Mouse (Mus musculus): ENCODE data around the gene Aak1. TPM values are rescaled to one million over a fixed set of nuclear protein-coding genes. Genes with fewer than 3 reads are reported as not detected.

The Aak1 gene
- 16.6 and 21.8 TPM in 2 replicates for polyA plus RNA-seq (2015; fragmentation: Nextera tagmentation; extraction: Ambion mirVana)

DNA sequence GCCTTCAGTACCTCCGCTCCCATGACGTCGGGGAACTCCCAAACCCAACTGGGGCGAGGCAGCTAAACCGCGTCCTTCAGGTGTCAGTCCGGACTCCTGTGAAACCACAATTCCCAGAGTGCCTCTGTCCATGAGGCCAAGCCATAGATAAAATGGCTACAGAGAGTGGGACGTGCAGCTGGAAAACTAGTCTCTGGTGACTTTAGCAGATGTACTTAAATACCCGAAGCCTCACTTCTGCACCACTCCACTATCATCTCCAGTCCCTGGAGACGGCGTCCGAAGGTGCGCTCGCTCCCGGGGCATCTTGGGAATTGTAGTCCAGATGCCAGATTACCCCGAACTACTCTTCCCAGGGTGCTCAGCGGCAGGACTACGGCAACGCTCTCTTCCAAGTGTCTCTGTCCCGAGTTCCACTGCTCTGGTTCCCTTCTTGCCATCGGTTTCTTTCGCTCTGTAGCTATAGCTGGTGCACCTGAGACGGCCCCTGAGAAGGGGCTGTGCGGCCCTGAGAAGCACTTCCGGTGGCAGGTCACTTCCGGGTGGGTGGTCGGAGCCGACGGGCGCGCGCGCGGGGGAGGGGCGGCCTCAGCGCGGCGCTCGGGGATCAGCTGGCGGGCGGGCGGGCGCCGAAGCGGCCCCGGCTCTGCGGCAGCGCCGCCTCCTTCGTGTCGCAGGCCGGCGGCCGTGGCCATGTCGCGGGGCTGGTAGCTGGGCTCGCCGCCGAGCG lies at the start of gene Aak1:
Aak1 (plus strand) TSS at position 603 of the 730 bp plus-strand sequence.
- peak within 1 kb of the TSS; percentile 99 for H3K27ac ChIP-seq
- H3K4me2 ChIP-seq: peak within 1 kb of the TSS; percentile 77
- no peaks in the 10 kb centered on the region for H3K36me3 ChIP-seq
- H3K4me3 ChIP-seq: peak within 1 kb of the TSS; percentile 95
- no peaks in the 10 kb centered on the region for H3K9me3 ChIP-seq (replicated peaks)
- peaks cover 40% of the 10 kb centered on the region for H3K4me1 ChIP-seq (replicated peaks)
- H3K9ac ChIP-seq: peak within 1 kb of the TSS; percentile 98
- peak; percentile 89 for ATAC-seq (replicated peaks; ENCODE audit: insufficient number of reproducible peaks, insufficient read depth, low FRiP score, low read depth)
- under 1% methylated on average over 60 of the region's 60 CpGs for WGBS
- H3K27me3 ChIP-seq: no peaks in the 10 kb centered on the region

DNA sequence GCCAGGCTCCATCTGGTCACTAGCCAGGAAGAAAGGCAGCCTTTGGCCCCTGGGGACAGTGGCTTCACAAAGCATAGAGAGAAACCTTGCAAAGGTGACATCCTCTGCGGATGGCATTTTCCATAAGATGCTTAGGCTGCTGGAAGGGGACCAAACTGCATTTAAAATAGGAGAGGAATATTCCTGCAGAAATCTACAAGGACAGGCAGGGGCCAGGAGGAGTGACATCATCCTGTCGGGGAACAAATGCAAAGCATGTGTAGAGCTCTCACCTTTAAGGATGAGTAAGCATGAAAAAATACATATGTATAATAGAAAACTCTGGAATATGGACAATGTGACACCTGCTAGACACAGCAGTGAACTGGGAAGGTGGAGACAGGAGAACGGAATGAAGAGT lies 48.9 kb upstream of the Aak1 start:
- no peak for ATAC-seq (replicated peaks; ENCODE audit: insufficient number of reproducible peaks, insufficient read depth, low FRiP score, low read depth)
- Histone ChIP-seq H3K27ac (no peak overlapping the region), H3K36me3 (no peaks in the 10 kb centered on the region), H3K27me3 (peaks cover 8% of the 10 kb centered on the region; the same call in 1 of the 2 replicates), H3K9ac (no peak overlapping the region), H3K9me3 (replicated peaks) (no peaks in the 10 kb centered on the region), H3K4me3 (no peak overlapping the region), H3K4me2 (no peak overlapping the region), H3K4me1 (replicated peaks) (no peaks in the 10 kb centered on the region)
- WGBS: 85% methylated on average over 3 of the region's 3 CpGs

DNA sequence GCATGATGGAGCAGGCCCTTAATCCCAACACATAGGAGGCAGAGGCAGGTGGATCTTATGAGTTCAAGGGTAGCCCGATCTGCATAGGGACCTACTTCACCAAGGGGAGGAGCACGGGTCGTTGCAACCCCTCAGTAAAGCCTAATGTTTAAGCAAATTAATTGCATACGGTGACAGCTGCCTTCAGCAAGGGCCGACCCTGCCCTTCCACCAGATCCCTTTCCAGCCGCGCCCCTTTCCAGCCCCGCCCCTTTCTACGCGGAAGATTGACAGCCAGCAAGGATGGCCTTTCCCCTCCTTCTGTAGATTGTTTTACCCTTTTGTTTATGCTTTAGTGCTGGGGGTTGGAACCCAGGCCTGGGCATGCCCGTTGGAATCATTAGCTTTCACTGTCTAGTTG lies 47.9 kb upstream of the Aak1 start:
- 47% methylated on average over 11 of the region's 11 CpGs for WGBS
- Histone ChIP-seq H3K9ac (no peak overlapping the region), H3K27ac (no peak overlapping the region), H3K4me1 (replicated peaks) (no peaks in the 10 kb centered on the region), H3K9me3 (replicated peaks) (no peaks in the 10 kb centered on the region), H3K36me3 (no peaks in the 10 kb centered on the region), H3K4me2 (no peak overlapping the region), H3K4me3 (no peak overlapping the region), H3K27me3 (peaks cover 8% of the 10 kb centered on the region; the same call in 1 of the 2 replicates)
- no peak for ATAC-seq (replicated peaks; ENCODE audit: insufficient number of reproducible peaks, insufficient read depth, low FRiP score, low read depth)

DNA sequence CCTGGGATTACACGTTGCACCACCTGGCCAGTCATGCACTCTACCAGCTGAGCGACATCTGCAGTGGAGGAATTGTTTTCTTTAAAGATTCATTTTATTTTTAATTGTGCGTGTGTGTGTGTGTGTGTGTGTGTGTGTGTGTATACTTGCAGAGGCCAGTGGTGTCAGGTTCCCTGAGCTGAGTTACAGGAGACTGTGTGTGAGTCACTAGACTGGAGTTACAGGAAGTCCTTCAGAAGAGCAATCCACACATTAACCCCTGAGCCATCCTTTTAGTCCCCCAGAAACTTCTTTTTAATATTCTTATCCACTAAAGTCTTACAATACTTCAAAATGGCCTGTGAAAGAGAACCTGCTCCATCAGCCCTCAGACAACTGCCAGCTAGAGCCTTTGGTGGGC lies 44.7 kb upstream of the Aak1 start:
- Histone ChIP-seq H3K36me3 (no peaks in the 10 kb centered on the region), H3K27ac (no peak overlapping the region), H3K4me2 (no peak overlapping the region), H3K27me3 (no peaks in the 10 kb centered on the region), H3K4me1 (replicated peaks) (no peaks in the 10 kb centered on the region), H3K9me3 (replicated peaks) (no peaks in the 10 kb centered on the region), H3K4me3 (no peak overlapping the region), H3K9ac (no peak overlapping the region)
- no peak for ATAC-seq (replicated peaks; ENCODE audit: insufficient number of reproducible peaks, insufficient read depth, low FRiP score, low read depth)
- 81% methylated on average over 3 of the region's 3 CpGs for WGBS

DNA sequence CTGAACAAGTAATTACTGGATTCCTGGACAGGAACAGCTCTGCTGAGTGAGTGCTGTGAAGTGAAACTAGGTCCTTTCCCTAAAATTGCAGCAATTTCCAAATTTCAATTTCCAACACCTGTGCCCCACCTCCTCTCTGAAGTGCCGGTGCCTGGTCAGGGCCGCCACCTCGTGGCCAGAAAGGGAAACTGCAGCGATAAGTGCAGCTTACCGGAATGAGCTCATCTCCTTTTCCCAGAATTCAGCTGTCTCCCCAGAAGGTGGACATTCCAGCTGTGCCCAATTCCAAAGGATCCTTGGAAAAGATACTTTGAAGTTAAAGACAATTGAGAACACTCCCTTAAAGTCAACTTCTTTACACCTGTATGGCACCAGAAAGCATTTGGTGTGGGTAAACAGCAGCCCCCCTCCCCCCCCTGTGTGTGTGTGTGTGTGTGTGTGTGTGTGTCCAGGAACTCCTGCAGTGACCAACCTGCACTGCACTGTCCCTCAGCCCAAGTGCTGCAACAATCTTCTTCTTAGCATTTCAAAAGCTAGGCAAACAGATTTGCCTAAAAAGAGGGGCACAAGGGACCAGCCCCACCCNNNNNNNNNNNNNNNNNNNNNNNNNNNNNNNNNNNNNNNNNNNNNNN lies 42.7 kb upstream of the Aak1 start:
- ATAC-seq (replicated peaks; ENCODE audit: insufficient number of reproducible peaks, insufficient read depth, low FRiP score, low read depth): no peak
- no peak overlapping the region for H3K4me2 ChIP-seq
- WGBS: 2% methylated on average over 5 of the region's 5 CpGs

DNA sequence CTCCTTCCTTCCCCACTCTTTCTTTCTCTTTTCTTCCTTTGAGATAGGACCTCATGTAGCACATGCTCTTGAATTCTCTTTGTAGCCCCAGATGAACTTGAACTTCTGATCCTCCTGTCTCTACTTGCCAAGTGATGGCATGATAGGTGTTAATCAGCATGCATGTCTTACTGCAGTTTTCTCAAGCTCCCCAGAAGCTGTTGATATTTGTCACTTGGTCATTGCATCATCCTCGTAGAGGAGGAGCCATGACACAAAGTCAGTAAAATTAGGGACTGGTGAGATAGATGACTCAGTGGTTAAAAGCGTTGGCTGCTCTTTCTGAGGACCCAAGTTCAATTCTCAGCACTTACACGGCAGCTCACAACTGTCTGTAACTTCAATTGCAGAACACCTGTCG lies 36.4 kb upstream of the Aak1 start:
- no peak overlapping the region for H3K4me2 ChIP-seq
- H3K9me3 ChIP-seq (replicated peaks): no peaks in the 10 kb centered on the region
- H3K9ac ChIP-seq: no peak overlapping the region
- H3K4me1 ChIP-seq (replicated peaks): peaks cover 12% of the 10 kb centered on the region; the same call in 1 of the 2 replicates
- no peak overlapping the region for H3K27ac ChIP-seq
- H3K4me3 ChIP-seq: no peak overlapping the region
- ATAC-seq (replicated peaks; ENCODE audit: insufficient number of reproducible peaks, insufficient read depth, low FRiP score, low read depth): no peak
- 49% methylated on average over 4 of the region's 4 CpGs for WGBS
- no peaks in the 10 kb centered on the region for H3K36me3 ChIP-seq
- H3K27me3 ChIP-seq: no peaks in the 10 kb centered on the region

More for the DNA sequence above, 42.7 kb upstream of the Aak1 start:
- no peaks in the 10 kb centered on the region for H3K36me3 ChIP-seq
- H3K9ac ChIP-seq: no peak overlapping the region
- H3K9me3 ChIP-seq (replicated peaks): no peaks in the 10 kb centered on the region
- no peak overlapping the region for H3K27ac ChIP-seq
- H3K4me3 ChIP-seq: no peak overlapping the region
- H3K4me1 ChIP-seq (replicated peaks): no peaks in the 10 kb centered on the region
- H3K27me3 ChIP-seq: no peaks in the 10 kb centered on the region

DNA sequence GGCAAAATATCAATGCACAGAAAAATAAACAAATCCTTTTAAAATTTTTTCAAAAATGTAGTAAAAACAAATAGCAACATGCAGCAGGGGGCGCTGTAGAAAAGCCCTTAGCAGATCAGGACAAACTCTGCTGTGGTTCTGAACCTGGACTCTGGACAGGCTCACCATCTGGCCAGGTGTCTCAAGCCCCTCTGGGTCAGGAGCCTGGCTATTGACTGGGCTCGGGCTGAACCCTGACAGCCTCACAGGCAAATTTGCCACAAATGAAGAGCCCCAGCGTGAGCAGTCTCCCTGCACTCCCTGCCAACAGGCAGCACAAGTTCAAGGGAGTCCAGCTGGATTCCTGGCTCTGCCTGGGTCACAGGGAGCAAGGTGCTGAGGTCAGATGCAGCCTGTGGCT lies 36.0 kb upstream of the Aak1 start:
- Histone ChIP-seq H3K9ac (no peak overlapping the region), H3K36me3 (no peaks in the 10 kb centered on the region), H3K27me3 (no peaks in the 10 kb centered on the region), H3K4me3 (no peak overlapping the region), H3K27ac (no peak overlapping the region), H3K9me3 (replicated peaks) (no peaks in the 10 kb centered on the region), H3K4me2 (no peak overlapping the region), H3K4me1 (replicated peaks) (peaks cover 12% of the 10 kb centered on the region; the same call in 1 of the 2 replicates)
- 29% methylated on average over 3 of the region's 3 CpGs for WGBS
- no peak for ATAC-seq (replicated peaks; ENCODE audit: insufficient number of reproducible peaks, insufficient read depth, low FRiP score, low read depth)

DNA sequence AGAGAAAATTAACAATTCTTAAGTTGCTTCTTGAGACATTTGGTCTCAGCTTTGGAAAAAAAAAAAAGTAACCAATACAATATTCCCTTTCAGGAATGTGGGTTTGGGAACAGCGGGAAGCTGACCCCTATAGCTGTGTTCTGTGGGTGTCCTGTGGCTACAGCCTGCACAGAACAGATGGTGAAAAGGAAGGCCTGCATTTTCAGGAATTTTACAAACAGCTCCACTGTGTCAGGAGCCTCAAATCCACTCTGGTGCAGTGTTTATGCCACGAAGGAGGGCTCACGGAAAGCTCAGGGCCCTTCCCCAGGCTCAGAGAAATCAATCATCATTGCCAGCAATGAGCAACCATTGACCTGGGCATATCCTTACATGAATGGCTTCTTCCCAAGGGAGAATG lies 34.4 kb upstream of the Aak1 start:
- Histone ChIP-seq H3K27ac (no peak overlapping the region), H3K4me2 (peak overlapping the region; percentile 32), H3K36me3 (no peaks in the 10 kb centered on the region), H3K4me1 (replicated peaks) (peaks cover 12% of the 10 kb centered on the region; the same call in 1 of the 2 replicates), H3K9me3 (replicated peaks) (no peaks in the 10 kb centered on the region), H3K9ac (no peak overlapping the region), H3K4me3 (no peak overlapping the region), H3K27me3 (no peaks in the 10 kb centered on the region)
- ATAC-seq (replicated peaks; ENCODE audit: insufficient number of reproducible peaks, insufficient read depth, low FRiP score, low read depth): no peak
- 59% methylated on average over 3 of the region's 3 CpGs for WGBS

DNA sequence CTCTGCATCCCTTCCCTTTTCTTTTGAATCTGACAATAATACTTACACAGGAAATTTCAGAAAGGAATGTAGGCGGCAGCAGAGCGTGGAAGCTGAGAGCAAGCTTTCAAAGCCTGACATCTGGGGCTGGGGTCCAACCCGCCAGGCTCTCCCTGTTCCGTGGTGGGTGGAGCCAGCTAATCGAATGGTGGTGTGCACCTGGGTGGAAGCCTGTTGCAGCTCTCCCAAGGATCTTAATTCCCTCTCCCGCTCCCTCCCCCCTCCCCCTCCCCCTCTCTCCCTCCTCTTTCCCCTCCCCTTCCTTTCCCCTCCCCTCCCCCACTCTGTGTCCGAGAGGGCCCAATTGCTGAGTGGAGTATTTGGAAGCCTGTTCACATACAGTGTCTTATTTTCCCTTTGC lies 33.9 kb upstream of the Aak1 start:
- 8% methylated on average over 7 of the region's 7 CpGs for WGBS
- no peak overlapping the region for H3K27ac ChIP-seq
- peak overlapping the region; percentile 32 for H3K4me2 ChIP-seq
- H3K9ac ChIP-seq: no peak overlapping the region
- 0 out of 2 replicates have a peak overlapping the region, but pooled peaks have one; percentile 7 for H3K4me3 ChIP-seq
- no peaks in the 10 kb centered on the region for H3K9me3 ChIP-seq (replicated peaks)
- ATAC-seq (replicated peaks; ENCODE audit: insufficient number of reproducible peaks, insufficient read depth, low FRiP score, low read depth): no peak
- H3K4me1 ChIP-seq (replicated peaks): peaks cover 12% of the 10 kb centered on the region; the same call in 1 of the 2 replicates
- H3K27me3 ChIP-seq: no peaks in the 10 kb centered on the region
- H3K36me3 ChIP-seq: no peaks in the 10 kb centered on the region

DNA sequence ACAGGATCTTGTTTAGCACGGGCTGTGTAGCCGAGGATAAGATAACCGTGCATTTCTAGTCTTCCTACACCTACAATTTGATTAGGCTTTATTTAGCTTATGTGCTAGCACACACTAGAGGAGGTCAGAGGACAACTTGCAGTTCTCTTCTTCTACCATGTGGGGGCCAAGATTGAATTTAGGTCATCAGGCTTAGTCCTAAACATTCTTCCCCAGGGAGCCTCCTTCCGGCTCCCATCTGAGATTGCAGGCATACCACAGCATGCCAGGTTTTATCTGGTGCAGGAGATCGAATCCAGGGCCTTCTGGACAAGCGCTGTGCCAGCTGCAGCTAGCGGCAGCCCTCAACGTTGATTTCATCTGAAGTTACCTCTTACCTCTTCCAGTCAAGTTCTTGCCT lies 32.7 kb upstream of the Aak1 start:
- H3K4me3 ChIP-seq: no peak overlapping the region
- no peak overlapping the region for H3K4me2 ChIP-seq
- WGBS: 7% methylated on average over 8 of the region's 8 CpGs
- no peak overlapping the region for H3K27ac ChIP-seq
- no peak for ATAC-seq (replicated peaks; ENCODE audit: insufficient number of reproducible peaks, insufficient read depth, low FRiP score, low read depth)
- no peak overlapping the region for H3K9ac ChIP-seq
- peaks cover 12% of the 10 kb centered on the region; the same call in 1 of the 2 replicates for H3K4me1 ChIP-seq (replicated peaks)
- no peaks in the 10 kb centered on the region for H3K27me3 ChIP-seq
- H3K36me3 ChIP-seq: no peaks in the 10 kb centered on the region
- no peaks in the 10 kb centered on the region for H3K9me3 ChIP-seq (replicated peaks)

DNA sequence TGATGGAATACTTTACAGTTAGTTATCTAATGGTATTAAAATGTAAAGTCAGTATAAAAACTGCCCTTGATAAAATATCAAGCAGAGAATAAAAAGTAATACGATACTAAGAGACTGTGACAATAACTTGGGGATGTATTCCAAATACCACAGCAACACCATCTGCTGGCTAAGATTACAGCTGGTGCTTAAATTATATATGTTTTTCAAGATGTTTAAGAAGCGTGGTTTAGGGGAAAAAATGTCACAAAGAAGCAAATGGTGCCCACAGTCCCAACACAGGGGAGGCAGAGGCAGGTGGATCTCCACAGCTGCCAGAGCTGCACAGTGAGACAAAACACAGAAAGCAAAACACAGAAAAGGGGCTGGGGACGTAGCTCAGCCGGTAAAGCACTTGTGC lies 30.4 kb upstream of the Aak1 start:
- Histone ChIP-seq H3K36me3 (no peaks in the 10 kb centered on the region), H3K4me2 (no peak overlapping the region), H3K27me3 (no peaks in the 10 kb centered on the region), H3K27ac (no peak overlapping the region), H3K4me3 (no peak overlapping the region), H3K9me3 (replicated peaks) (no peaks in the 10 kb centered on the region), H3K4me1 (replicated peaks) (peaks cover 30% of the 10 kb centered on the region), H3K9ac (no peak overlapping the region)
- 74% methylated on average over 4 of the region's 4 CpGs for WGBS
- no peak for ATAC-seq (replicated peaks; ENCODE audit: insufficient number of reproducible peaks, insufficient read depth, low FRiP score, low read depth)

DNA sequence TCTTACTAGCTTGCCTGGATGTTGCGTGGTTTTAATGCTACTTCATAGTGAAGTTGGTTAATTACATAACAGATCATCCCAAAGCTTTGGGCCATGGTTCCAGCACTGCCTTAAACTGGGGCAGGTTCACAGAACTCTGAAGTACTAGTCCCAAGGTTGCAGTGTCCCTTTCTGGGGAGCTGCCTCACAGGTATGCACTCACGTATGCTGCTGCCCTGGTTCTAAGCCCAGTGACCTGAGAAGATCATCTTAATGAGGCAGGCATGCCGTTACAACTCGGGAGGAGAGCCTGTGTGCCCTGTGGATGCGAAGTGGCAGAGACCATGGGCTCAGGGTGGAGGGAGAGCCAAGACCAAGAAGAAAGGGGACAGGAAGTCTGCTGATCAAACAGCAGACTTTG lies 29.4 kb upstream of the Aak1 start:
- no peak overlapping the region for H3K4me3 ChIP-seq
- no peaks in the 10 kb centered on the region for H3K9me3 ChIP-seq (replicated peaks)
- ATAC-seq (replicated peaks; ENCODE audit: insufficient number of reproducible peaks, insufficient read depth, low FRiP score, low read depth): no peak
- H3K27ac ChIP-seq: no peak overlapping the region
- H3K9ac ChIP-seq: no peak overlapping the region
- H3K4me2 ChIP-seq: no peak overlapping the region
- H3K27me3 ChIP-seq: no peaks in the 10 kb centered on the region
- H3K36me3 ChIP-seq: no peaks in the 10 kb centered on the region
- H3K4me1 ChIP-seq (replicated peaks): peaks cover 29% of the 10 kb centered on the region
- 80% methylated on average over 5 of the region's 5 CpGs for WGBS
